Mouse (Mus musculus): ENCODE results near the gene Rab14.

Gene Rab14

DNA sequence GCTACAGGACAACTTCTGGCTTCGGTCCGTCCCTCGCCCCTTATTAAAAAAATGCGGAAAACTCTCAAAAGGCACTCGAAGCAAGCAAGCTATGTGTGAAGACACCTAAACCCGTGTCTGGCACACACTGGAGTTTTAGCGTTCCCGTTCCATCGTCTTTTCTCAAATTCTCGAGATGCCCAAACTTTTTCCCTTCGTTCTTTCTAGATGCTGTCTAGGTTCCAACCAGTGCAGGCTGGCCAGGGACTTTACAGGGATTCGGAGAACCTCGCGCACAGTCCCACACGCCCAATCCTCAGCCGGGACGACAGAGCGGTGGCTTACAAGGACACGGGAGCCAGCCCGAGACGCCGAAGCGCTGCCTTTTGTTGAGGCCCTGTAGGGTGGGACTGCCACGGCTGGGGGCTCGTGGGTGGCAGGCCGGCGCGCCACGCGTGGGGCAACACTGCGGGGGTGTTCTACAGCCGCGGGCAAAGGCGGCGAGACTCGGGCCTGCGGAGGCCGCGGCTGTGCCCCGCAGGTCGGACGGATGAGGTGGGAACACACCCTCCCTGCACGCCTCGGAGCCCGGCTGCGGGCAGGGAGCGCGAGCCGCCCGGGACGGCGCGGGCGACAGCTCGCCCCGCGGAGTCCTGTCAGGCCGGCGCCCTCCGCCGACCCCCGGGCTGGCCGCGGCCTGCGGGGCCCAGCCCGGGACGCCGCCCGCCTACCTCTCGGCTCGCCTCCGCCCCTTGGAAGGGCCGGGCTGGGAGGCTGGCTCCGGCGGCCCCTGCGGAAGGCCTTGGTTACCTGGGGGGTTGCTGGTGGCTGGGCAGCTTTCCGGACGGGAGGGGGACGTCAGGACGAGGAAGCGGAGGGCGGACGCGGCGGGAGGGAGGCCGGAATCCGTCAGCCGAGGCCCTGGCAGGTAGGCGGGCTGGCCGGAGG lies 686 bp downstream of the Rab14 start:
- DNase-seq (ENCODE audit: low read depth), result peak; percentile 37

GRCm38 (mm10) chr2:35199541-35199940 lies 1.4 kb downstream of the Rab14 start:
- DNase-seq (ENCODE audit: low read depth), result peak; percentile 32

DNA sequence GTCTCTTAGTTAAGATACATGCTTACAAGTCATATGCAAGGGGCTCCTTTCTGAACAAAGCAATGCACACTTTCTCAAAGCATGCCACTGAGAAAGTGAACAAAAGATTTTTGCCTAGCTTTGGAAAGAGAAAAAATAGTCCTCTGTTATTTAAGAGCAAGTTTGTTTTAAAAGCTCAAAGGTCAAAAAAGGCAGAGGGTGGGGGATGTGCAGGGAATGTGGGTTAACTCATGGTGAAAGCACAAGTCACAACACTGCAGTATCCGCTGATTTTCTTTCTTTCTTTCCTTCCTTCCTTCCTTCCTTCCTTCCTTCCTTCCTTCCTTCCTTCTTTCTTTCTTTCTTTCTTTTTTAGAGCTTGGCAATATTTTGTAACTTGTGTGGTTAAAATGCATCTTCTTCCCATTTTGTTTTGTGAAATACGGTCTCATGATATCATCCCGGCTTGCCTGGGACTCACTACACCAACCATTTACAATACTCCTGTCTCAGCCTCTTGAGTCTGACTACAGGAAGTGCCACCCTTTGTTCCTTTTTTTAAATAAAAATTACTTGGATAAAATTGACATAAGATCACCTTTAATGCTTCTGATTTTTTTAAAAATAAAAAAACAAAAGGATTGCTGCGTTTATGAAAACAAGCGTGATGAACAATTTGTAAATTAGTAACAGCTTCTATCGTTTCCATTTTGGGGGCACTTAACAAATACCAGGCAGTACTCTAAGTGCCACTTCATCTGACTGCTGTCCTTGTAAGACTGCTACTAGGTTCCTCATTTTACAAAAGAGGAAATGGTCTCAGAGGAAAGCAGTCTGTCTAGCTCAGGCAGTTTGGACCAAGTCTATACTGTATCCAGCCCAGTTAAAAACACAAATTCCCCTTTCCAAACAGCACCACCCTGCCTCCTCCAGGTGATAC lies 5.0 kb downstream of the Rab14 start:
- DNase-seq (ENCODE audit: low read depth), result no peak

DNA sequence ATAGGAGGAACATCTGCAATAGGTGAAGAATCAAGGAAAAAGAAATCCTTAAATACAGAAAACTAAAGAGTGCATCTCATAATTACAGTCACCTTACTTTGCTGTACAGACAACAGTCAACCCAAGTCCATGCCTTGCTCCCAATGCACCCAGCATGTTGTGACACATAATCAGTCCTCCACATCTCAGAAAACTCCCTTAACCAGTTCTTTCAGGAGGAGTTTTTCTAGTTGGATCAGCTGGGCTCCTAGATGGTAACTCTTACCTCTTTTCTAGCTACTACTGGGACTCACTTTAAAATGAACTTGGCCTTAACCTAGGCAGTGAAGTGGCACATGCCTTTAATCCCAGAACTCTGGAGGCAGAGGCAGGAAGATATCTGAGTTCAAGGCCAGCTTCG lies 6.9 kb downstream of the Rab14 start:
- no peak for DNase-seq (ENCODE audit: low read depth)

GRCm38 (mm10) chr2:35188929-35189328 lies 12.0 kb downstream of the Rab14 start:
- DNase-seq (ENCODE audit: low read depth), result no peak

DNA sequence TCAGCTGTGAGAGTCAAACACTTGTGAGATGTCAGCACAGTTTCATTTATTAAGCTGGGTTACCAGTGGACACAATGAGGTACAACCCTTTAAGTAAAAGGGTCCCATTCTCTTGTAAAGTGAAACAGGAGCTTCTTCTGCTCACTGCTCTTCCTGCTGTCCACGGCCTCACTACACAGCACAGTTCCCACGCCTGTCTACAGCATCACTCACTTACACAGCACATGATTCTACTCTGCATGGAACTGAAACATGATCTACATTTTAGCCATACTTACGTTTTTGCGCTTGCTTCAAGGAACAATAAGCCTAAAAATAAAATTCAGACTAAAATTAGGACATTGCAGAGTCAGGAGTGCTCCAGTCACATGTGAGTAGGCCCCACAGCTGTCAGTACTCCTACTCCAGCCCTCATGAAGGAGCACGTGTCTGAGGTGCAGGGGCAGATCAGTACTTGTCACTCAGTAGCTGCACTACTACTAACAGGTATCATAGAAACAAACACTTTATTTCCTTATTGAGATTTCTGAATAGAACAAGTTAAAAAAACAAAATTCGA lies 17.7 kb downstream of the Rab14 start:
- no peak for DNase-seq (ENCODE audit: low read depth)

- DNase-seq (ENCODE audit: low read depth), result no peak
These were observed 22.8 kb downstream of the Rab14 start for GRCm38 (mm10) chr2:35178153-35178552.

- no peak for DNase-seq (ENCODE audit: low read depth)
These were observed 25.4 kb downstream of the Rab14 start for GRCm38 (mm10) chr2:35175281-35176065.

GRCm38 (mm10) chr2:35174100-35174499 lies 26.8 kb downstream of the Rab14 start:
- DNase-seq (ENCODE audit: low read depth), result no peak

DNA sequence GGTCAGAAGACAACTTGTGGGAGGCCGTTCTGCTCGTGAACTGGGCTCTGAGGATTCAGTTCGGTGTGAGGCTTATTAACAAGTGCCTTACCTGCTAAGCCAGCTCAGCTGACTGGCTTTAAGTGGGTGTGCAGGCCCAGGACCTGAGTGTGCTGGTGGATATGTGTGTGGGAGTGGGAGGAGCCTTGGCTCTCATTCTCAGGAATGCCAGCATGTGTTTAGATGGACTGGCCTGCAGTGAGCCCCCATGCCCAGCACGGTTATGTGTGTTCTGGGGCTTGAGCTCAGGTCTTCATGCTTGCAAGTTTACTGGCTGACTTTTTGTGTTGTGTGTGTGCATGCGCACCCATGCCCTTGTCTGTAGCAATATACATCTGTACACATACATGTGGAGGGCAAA lies 27.3 kb downstream of the Rab14 start:
- no peak for DNase-seq (ENCODE audit: low read depth)

GRCm38 (mm10) chr2:35172246-35172645 lies 28.7 kb downstream of the Rab14 start:
- DNase-seq (ENCODE audit: low read depth), result no peak

DNA sequence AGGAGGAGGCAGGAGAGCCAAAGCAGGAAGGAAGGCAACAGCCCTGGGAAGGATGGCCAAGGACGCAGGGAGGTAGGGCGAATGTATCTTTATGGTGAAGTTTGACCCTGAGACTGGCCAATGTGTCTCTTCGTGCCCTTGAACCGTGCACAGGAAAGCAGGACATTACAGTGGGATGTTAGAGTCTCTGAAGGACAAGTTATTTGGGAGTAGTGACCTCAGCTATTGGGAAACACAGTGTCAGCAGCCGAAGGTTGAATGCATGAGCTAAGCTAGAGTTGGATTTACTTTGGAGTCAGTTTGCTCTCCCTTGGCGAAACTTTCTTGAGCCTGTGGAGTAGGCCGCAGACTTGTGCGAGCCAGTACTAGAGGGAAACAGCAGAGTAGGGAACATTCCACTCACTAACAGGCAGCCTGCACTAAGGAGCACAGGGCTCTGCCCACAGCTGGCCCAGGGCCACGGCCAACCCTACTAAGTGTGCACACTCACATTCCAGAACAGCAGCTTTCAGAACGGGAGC lies 29.5 kb downstream of the Rab14 start:
- DNase-seq (ENCODE audit: low read depth), result peak; percentile 51

DNA sequence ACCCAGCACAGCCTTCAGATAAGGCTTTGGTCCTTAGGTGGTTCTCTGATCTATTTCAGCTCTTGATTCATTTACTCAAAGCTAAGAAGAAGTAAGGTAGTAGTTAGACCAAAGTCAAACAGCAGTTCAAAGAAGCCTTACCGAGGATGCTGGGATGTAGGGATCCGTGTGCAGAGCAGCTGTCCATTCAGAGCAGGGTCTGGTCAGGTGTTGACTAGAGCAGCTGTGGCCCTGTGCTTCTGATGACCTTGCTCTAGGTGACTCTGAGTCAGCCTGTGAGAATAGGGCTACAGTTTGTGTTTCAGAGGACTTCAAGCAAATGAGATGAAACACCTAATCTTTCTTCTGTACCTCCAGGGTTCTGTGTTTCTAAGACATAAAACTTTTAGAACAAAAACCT lies 31.5 kb downstream of the Rab14 start:
- DNase-seq (ENCODE audit: low read depth), result no peak

DNA sequence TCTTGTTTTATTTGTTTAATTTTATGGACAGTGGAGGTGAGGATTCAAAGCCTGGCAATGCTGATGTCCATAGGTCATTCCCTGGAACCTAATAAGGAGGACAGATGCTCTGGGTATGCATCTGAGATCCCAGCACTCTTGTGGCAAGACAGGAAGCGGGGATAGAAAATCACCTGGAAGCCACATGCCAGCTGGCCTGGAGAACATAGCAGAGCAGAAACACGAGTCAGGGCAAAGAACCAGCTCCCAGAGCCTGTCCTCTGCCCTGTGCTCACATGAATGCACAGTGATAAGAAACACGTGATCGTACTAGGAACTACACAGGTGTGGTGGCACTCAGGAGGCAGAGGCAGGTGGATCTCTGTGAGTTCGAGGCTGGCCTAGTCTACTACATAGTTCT lies 34.1 kb downstream of the Rab14 start:
- DNase-seq (ENCODE audit: low read depth), result no peak

- DNase-seq (ENCODE audit: low read depth), result no peak
These were observed 35.5 kb downstream of the Rab14 start for GRCm38 (mm10) chr2:35165416-35165815.

- DNase-seq (ENCODE audit: low read depth), result no peak
These were observed 37.5 kb downstream of the Rab14 start for GRCm38 (mm10) chr2:35163396-35163795.

DNA sequence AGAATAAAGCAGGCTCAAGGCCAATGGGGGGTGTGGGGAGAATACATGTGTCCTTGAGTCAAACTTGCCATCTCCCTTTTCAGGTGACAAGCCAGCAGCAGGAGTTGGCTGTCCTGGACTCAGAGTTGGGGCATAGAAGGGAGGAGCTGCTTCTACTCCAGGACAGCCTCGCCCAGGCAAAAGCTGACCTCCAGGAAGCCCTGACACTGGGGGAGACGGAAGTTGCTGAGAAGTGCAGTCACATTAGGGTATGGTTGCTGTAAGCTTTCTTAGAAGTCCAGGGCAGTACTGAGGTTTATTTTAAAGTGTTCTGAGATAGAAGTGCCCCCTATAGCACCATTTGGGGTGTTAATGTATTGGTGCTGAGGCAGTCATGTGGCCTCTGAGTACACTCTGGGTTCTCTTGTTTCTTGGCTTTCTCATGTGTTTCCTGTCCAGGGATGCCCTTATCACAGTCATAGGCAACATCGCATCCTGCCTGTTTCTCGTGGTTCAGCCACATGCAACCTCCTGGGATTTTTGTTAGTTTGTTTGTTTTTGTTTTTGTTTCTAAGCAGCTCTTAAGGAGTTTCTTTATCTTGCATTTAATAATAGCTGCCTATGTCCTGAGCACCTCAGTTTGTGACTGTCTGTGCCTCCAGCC lies 39.0 kb downstream of the Rab14 start:
- no peak for DNase-seq (ENCODE audit: low read depth)

DNA sequence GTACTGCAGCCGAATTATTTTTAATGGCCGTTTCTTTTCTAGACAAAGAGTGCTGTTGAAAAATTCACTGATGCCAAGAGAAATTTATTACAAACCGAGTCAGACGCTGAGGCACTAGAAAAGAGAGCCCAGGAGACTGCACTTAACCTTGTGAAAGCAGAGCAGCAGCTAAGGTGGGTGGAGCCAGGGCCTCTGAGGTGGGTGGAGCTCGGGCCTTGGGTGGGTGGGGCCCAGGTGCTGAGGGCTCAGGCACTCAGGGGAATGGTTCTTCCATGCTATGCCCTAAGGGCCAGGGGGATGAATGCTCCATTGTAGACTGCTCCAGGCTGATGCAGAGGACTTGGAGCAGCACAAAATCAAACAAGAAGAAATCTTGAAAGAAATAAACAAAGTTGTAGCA lies 40.7 kb downstream of the Rab14 start:
- DNase-seq (ENCODE audit: low read depth), result peak; percentile 25

DNA sequence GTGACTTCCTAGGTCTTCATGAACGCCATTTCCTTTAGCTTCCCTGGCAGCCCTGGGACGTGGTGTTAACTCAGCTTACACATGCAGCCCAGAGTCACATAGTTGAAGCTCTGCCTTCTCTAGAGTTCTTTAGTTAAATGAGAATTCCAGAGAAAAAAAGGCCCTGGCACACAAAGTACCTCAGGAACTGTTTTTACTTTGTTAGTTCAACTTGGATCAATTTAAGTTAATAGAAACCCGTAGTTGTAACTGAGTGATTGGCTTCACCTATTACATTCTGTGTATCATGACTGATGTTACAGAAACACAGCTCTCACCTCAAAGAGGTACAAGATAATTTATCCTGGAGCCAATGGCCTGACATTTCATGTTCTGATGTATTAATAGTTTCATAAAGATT lies 42.6 kb downstream of the Rab14 start:
- DNase-seq (ENCODE audit: low read depth), result no peak

GRCm38 (mm10) chr2:35157836-35158235 lies 43.1 kb downstream of the Rab14 start:
- DNase-seq (ENCODE audit: low read depth), result no peak

GRCm38 (mm10) chr2:35156985-35157384 lies 43.9 kb downstream of the Rab14 start:
- no peak for DNase-seq (ENCODE audit: low read depth)

All from NIH3T3 (cell line).